ENCODE assay signal across 9 mouse cellular contexts in the genomic region with DNA sequence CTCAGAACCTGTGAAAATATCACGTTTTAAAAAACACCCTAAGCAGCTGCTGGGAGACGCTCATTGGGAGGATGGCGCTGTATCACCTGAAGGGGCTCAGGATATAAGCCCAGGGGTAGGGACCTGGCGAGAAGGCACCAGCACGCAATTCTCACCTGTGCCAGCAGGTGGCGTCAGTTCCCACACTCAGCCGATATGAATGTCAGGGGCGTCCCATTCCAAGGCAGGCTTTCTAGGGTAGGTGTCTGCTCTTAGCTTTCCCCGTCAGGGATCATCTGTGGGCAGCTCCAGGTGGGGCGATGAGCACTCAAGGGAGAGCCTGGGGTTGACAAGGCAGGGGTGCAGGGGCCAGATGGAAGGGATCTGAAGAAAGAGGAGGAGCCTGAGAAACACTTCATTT. TPM values are rescaled to one million over a fixed set of nuclear protein-coding genes. Genes with fewer than 3 reads are reported as not detected.
A peak's percentile ranks its signal among the peaks of the same experiment; 100 is the strongest.
DNase-seq lines count a peak whose midpoint lies in the region; ATAC-seq and TF ChIP-seq lines count a peak whose summit lies in the region.
"Had no signal": no experiment of that assay in that cellular context is flagged by ENCODE, and none has a peak within 500 bp of the region (broad histone marks: within the 10 kb centered on the region; RNA-seq: fewer than 3 reads in every experiment).

No protein-coding gene starts in this region.

- 9% methylated on average over 10 of the region's 10 CpGs for WGBS in lung, adult 2 months
- 8% methylated on average over 10 of the region's 10 CpGs for WGBS in liver, embryonic 14.5 days (ENCODE audit: insufficient replicate concordance)

- peak; percentile 80 for TF ChIP-seq CTCF in lung, adult 2 months (IDR thresholded peaks at IDR 0.05; ENCODE audit: insufficient read depth, low read length)
- peak; percentile 84 for TF ChIP-seq CTCF in liver, embryonic 14.5 days (IDR thresholded peaks at IDR 0.05; ENCODE audit: low read depth)

- ATAC-seq in liver, embryonic 14.5 days (ENCODE audit: insufficient read depth) = no peak

- no peaks in the 10 kb centered on the region for H3K36me3 ChIP-seq in liver, embryonic 14.5 days (replicated peaks; ENCODE audit: control insufficient read depth, insufficient read depth, low read depth)

- intact Hi-C loops in heart, postnatal 36 days (cut with DNase I) = loop anchor here (1.0 kb wide), 1 partner anchor 294 kb away; no protein-coding TSS in a partner anchor

- H3K4me3 ChIP-seq in lung, adult 2 months (replicated peaks; ENCODE audit: extremely low read depth, low read depth, low read length) = no peak overlapping the region
- no peak overlapping the region for H3K4me3 ChIP-seq in liver, embryonic 14.5 days (ENCODE audit: insufficient read depth in 1 of 2, low read depth in 2 of 2, low read length in 2 of 2)

- no peak for TF ChIP-seq POLR2A in lung, adult 2 months (IDR thresholded peaks at IDR 0.05; ENCODE audit: borderline replicate concordance, extremely low read depth, low read depth, low read length)

- no peak overlapping the region for H3K4me2 ChIP-seq in liver, embryonic 14.5 days (ENCODE audit: low read depth)

- no peaks in the 10 kb centered on the region for H3K27me3 ChIP-seq in liver, embryonic 14.5 days (ENCODE audit: control insufficient read depth, insufficient read depth, low read length)

- H3K4me1 ChIP-seq in lung, adult 2 months (ENCODE audit: control insufficient read depth, insufficient read depth, low read length) = no peaks in the 10 kb centered on the region
- no peaks in the 10 kb centered on the region for H3K4me1 ChIP-seq in liver, embryonic 14.5 days (replicated peaks; ENCODE audit: control insufficient read depth in 2 of 2, insufficient read depth in 2 of 2, low read length in 1 of 2)

- no peak for TF ChIP-seq EP300 in liver, embryonic 14.5 days (IDR thresholded peaks at IDR 0.05; ENCODE audit: low read depth)

- no peaks in the 10 kb centered on the region for H3K9me3 ChIP-seq in liver, embryonic 14.5 days (ENCODE audit: control insufficient read depth, low read length)

- DNase-seq in lung, adult 2 months = no peak
- no peak for DNase-seq in lung, adult 18-20 months
- peak; percentile 86 for DNase-seq in ZHBTc4 (ENCODE audit: low read depth, low spot score)
- DNase-seq in cerebellum, postnatal 36 days = peak; percentile 54 to 59
- DNase-seq in heart, postnatal 36 days = peak; percentile 28 to 52
- DNase-seq in liver, embryonic 14.5 days (ENCODE audit: low read depth in 3 of 3, low spot score in 3 of 3) = no peak
- DNase-seq in right cerebral cortex, postnatal 10 days (ENCODE audit: low spot score in 2 of 2) = peak; percentile 64 to 74
- DNase-seq in c-Kit-positive CD71-positive TER-119-positive erythroid progenitor cells, embryonic 14.5 days (ENCODE audit: low spot score) = no peak

- H3K27ac ChIP-seq in liver, embryonic 14.5 days = no peak overlapping the region
- H3K27ac ChIP-seq: macrophage had no signal

- H3K9ac ChIP-seq in liver, embryonic 14.5 days (replicated peaks) = no peak overlapping the region

RNA-seq across cellular contexts. Expression of gene Mpped1, which starts 18.6 kb away (rescaled TPM):
- not detected in 2 replicates for polyA plus RNA-seq in lung, adult 2 months (2012; rRNA removed)
- not detected for total RNA-seq in heart, postnatal 36 days (2021)
- polyA plus RNA-seq in liver, embryonic 14.5 days (2012; rRNA removed) = 0.02 and 0.22 TPM in 2 replicates
- not detected in 2 replicates for polyA plus RNA-seq in liver, embryonic 14.5 days (2014; fragmentation: Nextera tagmentation; extraction: Ambion mirVana)
- polyA plus RNA-seq: macrophage had no signal

RNA-seq across cellular contexts. Expression of gene Scube1, which starts 35.9 kb away (rescaled TPM):
- 17.2 and 18.8 TPM in 2 replicates for polyA plus RNA-seq in lung, adult 2 months (2012; rRNA removed)
- 1 to 10 TPM; 1.3 TPM for total RNA-seq in heart, postnatal 36 days (2021)
- polyA plus RNA-seq in liver, embryonic 14.5 days (2012; rRNA removed) = 0.09 and 0.10 TPM in 2 replicates
- polyA plus RNA-seq in liver, embryonic 14.5 days (2014; fragmentation: Nextera tagmentation; extraction: Ambion mirVana) = 0.10 TPM in 1 of 2 replicates, not detected in the other
- polyA plus RNA-seq: macrophage had no signal

Comparison
In these comparisons a context has a peak if more than half of its experiments do, and no peak if none do; other contexts are left out.
1. DNase-seq: peak in ZHBTc4 (single experiment), cerebellum, postnatal 36 days (2 of 2), heart, postnatal 36 days (2 of 2) and right cerebral cortex, postnatal 10 days (2 of 2); none in lung, adult 2 months (single experiment), lung, adult 18-20 months (0 of 2), liver, embryonic 14.5 days (0 of 3) and c-Kit-positive CD71-positive TER-119-positive erythroid progenitor cells, embryonic 14.5 days (single experiment).
2. RNA of gene Scube1, which starts 35.9 kb away (polyA plus RNA-seq): 17.2 to 18.8 TPM in lung, adult 2 months; 0.09 to 0.10 TPM in liver, embryonic 14.5 days; every median in the first group is over 10 times any median in the second.